Mouse (Mus musculus): Measurements from ENCODE around the gene Plac9a. TPM values are rescaled to one million over a fixed set of nuclear protein-coding genes. Genes with fewer than 3 reads are reported as not detected.
"Not testable (repeated sequence)": the region's sequence is repeated elsewhere in the genome, so short reads cannot be mapped to it uniquely, and the experiment has no call there.

Gene Plac9a
- polyA plus RNA-seq, 1 experiment from 2014 or later: not detected

GRCm38 (mm10) chr14:25857168-25857621, 45.7 kb downstream of the Plac9a start:
- Histone ChIP-seq H3K4me1 (no peaks in the 10 kb centered on the region; the same call in 1 of the 2 replicates), H3K9me3 (no peaks in the 10 kb centered on the region), H3K27me3 (no peaks in the 10 kb centered on the region), H3K27ac (no peak overlapping the region), H3K36me3 (replicated peaks) (no peaks in the 10 kb centered on the region), H3K9ac (no peak overlapping the region), H3K4me3 (replicated peaks) (no peak overlapping the region), H3K4me2 (no peak overlapping the region)
- WGBS: 74% methylated on average over 3 of the region's 3 CpGs
- no peak for ATAC-seq (ENCODE audit: low FRiP score)

DNA sequence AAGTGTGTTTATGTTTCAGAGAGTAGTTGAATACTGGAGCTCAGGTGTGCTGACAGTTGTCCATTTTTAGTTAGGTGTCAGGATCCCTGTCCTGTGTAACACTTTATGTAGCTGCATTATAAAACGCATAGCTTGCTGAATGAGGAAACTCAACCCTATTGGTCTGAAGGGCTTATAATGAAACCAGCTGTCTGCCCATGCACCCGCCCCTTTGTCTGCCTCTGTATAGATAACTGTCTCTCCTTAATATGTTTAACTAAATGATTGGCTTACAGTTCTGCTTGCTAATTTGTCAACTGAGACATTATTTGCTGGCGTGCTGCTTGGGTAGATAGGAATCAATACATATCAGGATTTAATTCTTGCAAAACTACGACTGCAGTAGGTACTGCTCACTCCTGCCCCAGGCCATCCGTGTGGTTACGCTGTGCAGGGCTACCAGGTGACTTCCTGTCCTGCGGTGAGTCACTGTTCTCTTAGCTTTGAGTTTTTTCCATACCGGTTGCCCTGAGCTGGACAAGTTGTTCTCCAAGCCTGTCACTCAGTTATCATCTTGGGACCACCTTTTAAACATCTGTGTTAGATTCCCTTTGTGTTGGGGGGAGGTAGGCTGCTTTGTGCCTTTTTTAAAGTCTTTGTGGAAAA, 47.5 kb downstream of the Plac9a start:
- Histone ChIP-seq H3K27ac (no peak overlapping the region), H3K27me3 (no peaks in the 10 kb centered on the region), H3K36me3 (replicated peaks) (no peaks in the 10 kb centered on the region), H3K9me3 (no peaks in the 10 kb centered on the region), H3K4me3 (replicated peaks) (no peak overlapping the region), H3K9ac (no peak overlapping the region), H3K4me2 (no peak overlapping the region), H3K4me1 (no peaks in the 10 kb centered on the region; the same call in 1 of the 2 replicates)
- 78% methylated on average over 8 of the region's 8 CpGs for WGBS
- no peak for ATAC-seq (ENCODE audit: low FRiP score)

DNA sequence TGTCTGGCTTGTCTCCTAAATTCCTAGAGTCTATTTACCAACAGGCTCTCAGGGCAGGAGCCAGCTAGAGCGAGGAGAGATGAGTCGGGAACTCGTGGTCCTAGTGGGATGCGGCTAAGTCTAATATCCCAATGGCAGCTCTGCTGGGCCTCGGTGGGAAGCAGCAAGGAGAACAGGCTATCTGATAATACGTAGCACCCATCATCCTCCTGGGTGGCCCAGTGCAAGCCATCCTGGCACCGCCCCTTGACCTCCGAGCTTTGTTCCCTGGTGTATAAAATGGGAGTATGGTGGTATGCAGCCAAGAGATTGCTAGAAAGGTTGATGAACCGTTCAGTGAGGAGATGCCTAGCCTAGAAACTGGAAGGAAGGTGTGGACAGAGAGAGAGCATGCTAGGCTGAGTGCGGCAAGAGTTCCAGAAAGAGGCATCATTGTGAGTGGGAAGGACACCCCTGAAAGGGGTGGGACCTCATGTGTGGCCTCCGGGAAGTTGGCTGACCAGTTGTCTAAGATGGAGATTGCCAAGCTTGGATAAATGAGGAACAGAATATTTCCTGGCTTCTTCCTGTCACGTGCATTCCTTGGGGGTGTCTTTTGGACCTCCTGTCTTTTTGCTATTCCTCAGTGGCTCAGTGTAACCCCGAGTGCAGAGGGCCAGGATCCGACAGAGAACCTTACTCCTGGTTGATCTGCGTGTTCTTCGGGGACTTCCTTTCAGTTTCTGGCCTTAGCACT, 49.0 kb downstream of the Plac9a start:
- 93% methylated on average over 16 of the region's 16 CpGs for WGBS
- Histone ChIP-seq H3K27ac (no peak overlapping the region), H3K4me2 (no peak overlapping the region), H3K4me1 (no peaks in the 10 kb centered on the region; the same call in 1 of the 2 replicates), H3K27me3 (no peaks in the 10 kb centered on the region), H3K9ac (no peak overlapping the region), H3K36me3 (replicated peaks) (no peaks in the 10 kb centered on the region), H3K9me3 (no peaks in the 10 kb centered on the region), H3K4me3 (replicated peaks) (no peak overlapping the region)
- no peak for ATAC-seq (ENCODE audit: low FRiP score)

GRCm38 (mm10) chr14:25853295-25853694, 49.6 kb downstream of the Plac9a start:
- Histone ChIP-seq H3K9me3 (no peaks in the 10 kb centered on the region), H3K36me3 (replicated peaks) (no peaks in the 10 kb centered on the region), H3K27ac (no peak overlapping the region), H3K4me2 (no peak overlapping the region), H3K27me3 (no peaks in the 10 kb centered on the region), H3K9ac (no peak overlapping the region), H3K4me3 (replicated peaks) (no peak overlapping the region), H3K4me1 (no peaks in the 10 kb centered on the region; the same call in 1 of the 2 replicates)
- ATAC-seq (ENCODE audit: low FRiP score): no peak
- 82% methylated on average over 6 of the region's 6 CpGs for WGBS

DNA sequence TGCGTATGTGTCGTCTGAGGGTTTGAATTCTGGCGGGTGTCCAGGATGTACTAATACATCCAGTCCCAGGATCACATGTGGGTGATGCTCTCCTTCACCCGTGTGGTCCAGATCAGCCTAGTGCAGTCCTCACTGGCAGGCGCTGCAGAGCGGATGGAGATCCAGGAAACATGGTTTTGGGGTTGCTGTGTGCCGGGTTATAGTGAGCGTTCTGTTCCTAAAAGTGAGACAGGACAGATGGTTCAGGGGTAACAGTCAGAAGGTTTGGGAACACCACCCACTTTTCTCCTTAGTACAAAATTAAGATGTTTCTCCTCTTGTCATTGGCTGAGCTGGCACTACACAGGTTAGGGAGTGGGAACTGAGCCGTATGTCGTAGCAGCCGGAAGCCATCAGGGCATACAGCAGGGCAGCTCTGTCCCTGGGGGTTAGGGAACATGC, 50.8 kb downstream of the Plac9a start:
- H3K4me2 ChIP-seq: no peak overlapping the region
- no peak overlapping the region for H3K27ac ChIP-seq
- no peak overlapping the region for H3K4me3 ChIP-seq (replicated peaks)
- H3K4me1 ChIP-seq: peaks cover 2% of the 10 kb centered on the region
- no peaks in the 10 kb centered on the region for H3K36me3 ChIP-seq (replicated peaks)
- no peaks in the 10 kb centered on the region for H3K9me3 ChIP-seq
- H3K9ac ChIP-seq: no peak overlapping the region
- WGBS: 85% methylated on average over 11 of the region's 11 CpGs
- H3K27me3 ChIP-seq: no peaks in the 10 kb centered on the region
- no peak for ATAC-seq (ENCODE audit: low FRiP score)

DNA sequence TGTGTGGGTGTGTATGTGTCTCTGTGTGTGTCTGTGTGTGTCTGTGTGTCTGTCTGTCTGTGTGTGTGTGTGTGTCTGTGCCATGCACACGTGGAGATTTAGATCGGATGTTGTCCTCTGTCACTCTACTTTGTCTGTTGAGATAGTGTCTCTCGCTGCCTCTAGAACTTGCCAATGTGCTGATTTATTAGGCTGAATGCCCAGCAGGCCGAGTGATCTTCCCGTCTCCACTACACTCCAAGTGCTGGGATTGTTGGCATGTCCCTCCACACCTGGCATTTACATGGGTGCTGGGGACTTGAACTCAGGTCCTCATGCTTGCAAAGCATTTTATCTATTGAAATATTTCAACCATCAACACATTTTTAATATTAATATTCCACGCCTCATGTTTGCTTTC, 51.7 kb downstream of the Plac9a start:
- no peaks in the 10 kb centered on the region for H3K9me3 ChIP-seq
- no peaks in the 10 kb centered on the region for H3K36me3 ChIP-seq (replicated peaks)
- WGBS: 82% methylated on average over 6 of the region's 6 CpGs
- H3K9ac ChIP-seq: no peak overlapping the region
- H3K4me2 ChIP-seq: no peak overlapping the region
- no peaks in the 10 kb centered on the region for H3K27me3 ChIP-seq
- H3K4me1 ChIP-seq: peaks cover 3% of the 10 kb centered on the region
- H3K4me3 ChIP-seq (replicated peaks): no peak overlapping the region
- ATAC-seq (ENCODE audit: low FRiP score): no peak
- no peak overlapping the region for H3K27ac ChIP-seq

DNA sequence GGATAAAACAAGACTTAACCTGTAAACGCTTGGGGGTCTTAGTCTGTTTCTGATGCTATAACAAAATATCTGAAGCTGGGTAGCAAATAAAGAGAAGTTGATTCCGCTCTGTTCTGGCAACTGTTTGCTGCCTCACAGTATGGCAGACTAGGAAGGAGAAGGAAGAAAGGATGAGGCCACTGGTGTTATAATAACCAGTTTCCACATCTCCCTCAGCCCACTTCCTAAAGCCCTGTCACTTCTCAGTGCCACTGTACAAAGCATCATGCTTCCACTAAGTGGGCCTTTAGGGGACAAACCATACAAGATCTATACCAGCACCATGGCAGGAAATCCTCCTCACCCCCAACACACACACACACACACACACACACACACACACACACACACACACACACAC, 52.5 kb downstream of the Plac9a start:
- no peak overlapping the region for H3K4me2 ChIP-seq
- peaks cover 3% of the 10 kb centered on the region for H3K4me1 ChIP-seq
- H3K4me3 ChIP-seq (replicated peaks): no peak overlapping the region
- no peaks in the 10 kb centered on the region for H3K36me3 ChIP-seq (replicated peaks)
- ATAC-seq (ENCODE audit: low FRiP score): no peak
- no peak overlapping the region for H3K27ac ChIP-seq
- no peaks in the 10 kb centered on the region for H3K27me3 ChIP-seq
- WGBS: 93% methylated on average over 2 of the region's 2 CpGs
- no peaks in the 10 kb centered on the region for H3K9me3 ChIP-seq
- H3K9ac ChIP-seq: no peak overlapping the region

GRCm38 (mm10) chr14:25848708-25849107, 54.2 kb downstream of the Plac9a start:
- H3K9me3 ChIP-seq; H3K4me1 ChIP-seq; H3K9ac ChIP-seq; H3K4me2 ChIP-seq; H3K4me3 ChIP-seq (replicated peaks); ATAC-seq (ENCODE audit: low FRiP score); H3K27ac ChIP-seq; H3K36me3 ChIP-seq (replicated peaks): not testable (repeated sequence)
- H3K27me3 ChIP-seq: peaks cover 13% of the 10 kb centered on the region
- WGBS: 91% methylated on average over 3 of the region's 4 CpGs

- Histone ChIP-seq H3K36me3 (replicated peaks) (no peaks in the 10 kb centered on the region), H3K9ac (no peak overlapping the region), H3K4me3 (replicated peaks) (no peak overlapping the region), H3K4me1 (peaks cover 3% of the 10 kb centered on the region), H3K27ac (no peak overlapping the region), H3K9me3 (no peaks in the 10 kb centered on the region), H3K4me2 (no peak overlapping the region), H3K27me3 (peaks cover 17% of the 10 kb centered on the region)
- WGBS: 80% methylated on average over 6 of the region's 6 CpGs
- ATAC-seq (ENCODE audit: low FRiP score): no peak
Observed at GRCm38 (mm10) chr14:25848237-25848636, 54.7 kb downstream of the Plac9a start.

DNA sequence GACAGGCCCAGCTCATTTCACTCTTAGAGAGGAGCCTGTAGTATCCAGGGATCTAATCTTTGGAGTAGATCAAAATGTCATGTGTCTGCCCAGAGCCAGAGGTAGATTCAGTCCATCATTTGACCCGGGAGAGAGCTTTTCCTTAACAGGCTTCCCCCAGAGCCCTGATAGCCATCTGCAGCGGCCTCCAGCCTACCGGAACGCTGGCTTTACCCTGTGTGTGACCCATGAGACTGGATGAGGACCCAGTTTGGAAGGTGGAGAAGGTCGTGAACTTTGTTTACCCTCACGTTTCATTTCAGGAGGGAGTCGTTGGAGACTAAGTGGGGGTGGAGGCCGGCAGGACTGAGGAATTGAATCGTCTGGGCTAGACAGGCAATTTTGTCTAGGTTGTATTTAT, 55.2 kb downstream of the Plac9a start:
- peaks cover 4% of the 10 kb centered on the region for H3K4me1 ChIP-seq
- H3K27ac ChIP-seq: no peak overlapping the region
- H3K9ac ChIP-seq: no peak overlapping the region
- WGBS: 66% methylated on average over 9 of the region's 9 CpGs
- no peaks in the 10 kb centered on the region for H3K36me3 ChIP-seq (replicated peaks)
- H3K4me3 ChIP-seq (replicated peaks): no peak overlapping the region
- peaks cover 23% of the 10 kb centered on the region for H3K27me3 ChIP-seq
- no peak overlapping the region for H3K4me2 ChIP-seq
- H3K9me3 ChIP-seq: no peaks in the 10 kb centered on the region
- no peak for ATAC-seq (ENCODE audit: low FRiP score)

- Histone ChIP-seq H3K9ac (no peak overlapping the region), H3K4me2 (no peak overlapping the region), H3K4me3 (replicated peaks) (no peak overlapping the region), H3K27me3 (peaks cover 34% of the 10 kb centered on the region), H3K9me3 (no peaks in the 10 kb centered on the region), H3K4me1 (peaks cover 15% of the 10 kb centered on the region), H3K36me3 (replicated peaks) (no peaks in the 10 kb centered on the region), H3K27ac (no peak overlapping the region)
- no peak for ATAC-seq (ENCODE audit: low FRiP score)
- 93% methylated on average over 8 of the region's 8 CpGs for WGBS
Observed at GRCm38 (mm10) chr14:25846516-25846915, 56.4 kb downstream of the Plac9a start.

GRCm38 (mm10) chr14:25845832-25846383, 57.0 kb downstream of the Plac9a start:
- Histone ChIP-seq H3K27me3 (peaks cover 38% of the 10 kb centered on the region), H3K4me1 (peaks cover 15% of the 10 kb centered on the region), H3K9ac (no peak overlapping the region), H3K9me3 (no peaks in the 10 kb centered on the region), H3K4me2 (no peak overlapping the region), H3K4me3 (replicated peaks) (no peak overlapping the region), H3K36me3 (replicated peaks) (no peaks in the 10 kb centered on the region), H3K27ac (no peak overlapping the region)
- WGBS: 94% methylated on average over 6 of the region's 6 CpGs
- ATAC-seq (ENCODE audit: low FRiP score): no peak

All from forebrain, embryonic 12.5 days (tissue).